Mouse (Mus musculus) kidney, postnatal 10 days (tissue): ENCODE measurements around the gene Ccl4.

Experiments
- DNase-seq: peaks from one replicate; pipeline ENCODE4 v3.0.0; 2021; ENCODE audit warnings: mixed read lengths

Ccl4 gene

GRCm38 (mm10) chr11:83689918-83690317, 27.5 kb downstream of the Ccl4 start:
- no peak for DNase-seq

DNA sequence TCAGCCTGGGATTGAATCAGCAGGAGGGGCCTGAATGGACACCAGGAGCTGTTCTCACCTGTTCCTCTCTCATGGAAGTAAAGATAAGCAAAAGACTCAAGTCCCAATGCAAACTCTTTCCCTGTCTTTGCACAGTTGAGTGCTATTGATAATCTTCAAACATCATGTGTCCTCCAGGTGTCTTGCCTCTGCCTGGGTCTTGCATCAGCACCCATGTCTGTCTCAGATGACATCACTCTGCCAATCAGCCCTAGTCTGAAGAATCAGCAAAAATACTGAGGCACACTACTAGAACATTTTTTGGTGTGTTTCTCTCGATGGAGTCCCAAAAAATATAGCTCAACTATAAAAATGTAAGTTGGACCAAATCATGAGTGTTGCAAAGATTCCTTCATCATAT, 29.6 kb downstream of the Ccl4 start:
- DNase-seq: no peak

DNA sequence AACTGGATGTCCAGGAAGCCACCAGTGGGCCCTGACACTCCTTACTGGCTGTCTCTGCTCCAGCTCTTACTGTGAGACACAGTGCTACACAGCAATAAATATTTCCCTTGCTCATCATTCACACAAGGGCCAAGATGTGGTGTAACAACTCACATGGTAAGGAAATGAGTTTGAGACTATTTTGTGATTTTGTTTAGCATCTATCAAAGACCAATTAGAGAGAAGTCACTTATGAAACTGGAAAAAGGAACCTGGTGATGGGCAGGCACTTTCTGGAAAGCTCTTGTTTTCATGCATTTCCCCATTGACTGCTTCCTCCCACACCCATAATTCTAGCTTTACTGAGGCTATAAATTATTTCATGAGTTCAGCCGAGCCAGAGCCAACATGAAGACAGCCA, 41.3 kb downstream of the Ccl4 start, which contains the start of gene Wfdc17:
TSS of gene Wfdc17 (plus strand) at position 287 of the 400 bp plus-strand sequence.
- DNase-seq: no peak

DNA sequence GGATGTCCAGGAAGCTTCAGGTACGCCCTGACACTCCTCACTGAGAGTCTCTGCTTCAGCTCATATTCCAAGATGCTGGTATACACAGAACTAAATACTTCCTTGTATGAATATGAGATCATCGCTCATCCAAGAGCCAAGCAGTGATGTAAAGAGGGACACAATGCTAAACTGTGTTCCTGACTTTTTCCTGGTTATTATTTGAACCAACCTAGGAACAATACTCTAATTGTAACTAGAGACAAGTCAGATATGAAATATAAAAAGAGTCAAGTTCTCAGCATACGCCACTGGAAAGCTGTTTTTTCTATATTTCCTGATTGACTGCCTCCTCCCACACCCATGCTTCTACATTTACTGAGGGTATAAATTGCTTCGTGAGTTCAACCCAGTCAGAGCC, 46.3 kb downstream of the Ccl4 start, which contains the start of gene Wfdc18:
TSS of gene Wfdc18 (plus strand) at position 301 of the 400 bp plus-strand sequence.
- DNase-seq: no peak

- DNase-seq: no peak
Measured at GRCm38 (mm10) chr11:83709683-83710082, 47.3 kb downstream of the Ccl4 start.

- no peak for DNase-seq
Measured at GRCm38 (mm10) chr11:83712671-83713070, 50.3 kb downstream of the Ccl4 start.

DNA sequence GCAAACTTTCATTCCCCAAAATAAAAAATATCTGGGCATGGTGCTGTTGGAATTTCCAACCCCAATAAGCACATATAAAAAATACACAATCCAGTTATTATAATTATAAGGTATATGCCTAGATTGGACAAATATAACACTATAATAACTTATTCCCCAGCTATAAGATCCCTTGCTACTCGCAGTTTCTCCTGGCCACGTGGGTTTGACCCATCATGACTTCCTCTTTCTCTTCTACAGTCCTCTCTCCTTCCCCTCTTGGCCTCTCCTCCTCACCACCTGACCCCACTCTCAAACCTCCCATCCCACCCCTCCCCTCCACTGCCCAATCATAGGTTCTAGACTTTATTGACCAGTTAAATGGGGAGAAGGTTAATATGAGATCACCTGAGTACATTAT, 51.5 kb downstream of the Ccl4 start:
- DNase-seq: no peak
